12 mouse cellular contexts compared by ENCODE assay signal in genomic region chr3:55336895-55337294, GRCm38 (mm10).
A peak's percentile ranks its signal among the peaks of the same experiment; 100 is the strongest.
DNase-seq lines count a peak whose midpoint lies in the region; ATAC-seq and TF ChIP-seq lines count a peak whose summit lies in the region.
"Had no signal": no experiment of that assay in that cellular context is flagged by ENCODE, and none has a peak within 500 bp of the region (broad histone marks: within the 10 kb centered on the region; RNA-seq: fewer than 3 reads in every experiment).

No protein-coding gene starts in this region.

- no peaks in the 10 kb centered on the region for H3K9me3 ChIP-seq in lung, embryonic 14.5 days (ENCODE audit: low read depth, low read length)
- H3K9me3 ChIP-seq in hindbrain, embryonic 11.5 days (ENCODE audit: control insufficient read depth, low read length) = no peaks in the 10 kb centered on the region
- H3K9me3 ChIP-seq: hindbrain, embryonic 15.5 days had no signal

- ATAC-seq in lung, embryonic 14.5 days (ENCODE audit: insufficient read depth) = peak; percentile 62; the same call in 1 of the 2 replicates
- ATAC-seq in hindbrain, embryonic 11.5 days (ENCODE audit: low FRiP score) = no peak
- ATAC-seq: forebrain, embryonic 16.5 days had no signal

- peak overlapping the region; percentile 63; the same call in 1 of the 2 replicates for H3K27ac ChIP-seq in lung, embryonic 14.5 days (ENCODE audit: low read depth)
- no peak overlapping the region for H3K27ac ChIP-seq in hindbrain, embryonic 11.5 days (ENCODE audit: low read depth, low read length)
- H3K27ac ChIP-seq: hindbrain, embryonic 15.5 days; macrophage had no signal

- TF ChIP-seq CTCF in lung, embryonic 14.5 days (IDR thresholded peaks at IDR 0.05; ENCODE audit: low read depth) = no peak

- H3K4me2 ChIP-seq in lung, embryonic 14.5 days = no peak overlapping the region
- H3K4me2 ChIP-seq in hindbrain, embryonic 11.5 days (replicated peaks; ENCODE audit: low read depth, low read length) = no peak overlapping the region
- H3K4me2 ChIP-seq: hindbrain, embryonic 15.5 days had no signal

- H3K9ac ChIP-seq in lung, embryonic 14.5 days = no peak overlapping the region
- H3K9ac ChIP-seq in hindbrain, embryonic 11.5 days (ENCODE audit: low read depth, low read length) = no peak overlapping the region
- H3K9ac ChIP-seq: hindbrain, embryonic 15.5 days had no signal

- H3K27me3 ChIP-seq in lung, embryonic 14.5 days (ENCODE audit: insufficient read depth, low read length) = no peaks in the 10 kb centered on the region
- no peaks in the 10 kb centered on the region for H3K27me3 ChIP-seq in hindbrain, embryonic 11.5 days (ENCODE audit: control insufficient read depth, insufficient read depth, low read length)
- H3K27me3 ChIP-seq: hindbrain, embryonic 15.5 days had no signal

- no peaks in the 10 kb centered on the region for H3K36me3 ChIP-seq in lung, embryonic 14.5 days (ENCODE audit: insufficient read depth)
- H3K36me3 ChIP-seq in hindbrain, embryonic 11.5 days (ENCODE audit: control insufficient read depth, insufficient read depth, low read length) = no peaks in the 10 kb centered on the region

- peak; percentile 14 for DNase-seq in adrenal gland, adult 2 months
- no peak for DNase-seq in adrenal gland, postnatal 10 days
- DNase-seq in urinary bladder, postnatal 25 days (ENCODE audit: low spot score) = peak; percentile 21
- DNase-seq in urinary bladder, postnatal 10 days (ENCODE audit: low spot score) = no peak
- DNase-seq in lung, embryonic 14.5 days = peak; percentile 75
- DNase-seq in yolk sac, embryonic 10.5 days (ENCODE audit: low spot score) = no peak
- no peak for DNase-seq in hindbrain, embryonic 11.5 days (ENCODE audit: low spot score)
- no peak for DNase-seq in cerebellum, postnatal 14 days
- DNase-seq: spleen, adult 18-20 months had no signal

- 57% methylated on average over 11 of the region's 11 CpGs for WGBS in lung, embryonic 14.5 days
- 88% methylated on average over 11 of the region's 11 CpGs for WGBS in hindbrain, embryonic 11.5 days

- H3K4me3 ChIP-seq in lung, embryonic 14.5 days (ENCODE audit: low read depth, low read length) = no peak overlapping the region
- H3K4me3 ChIP-seq in hindbrain, embryonic 11.5 days (ENCODE audit: low read depth, low read length) = no peak overlapping the region
- H3K4me3 ChIP-seq: hindbrain, embryonic 15.5 days had no signal

- H3K4me1 ChIP-seq in lung, embryonic 14.5 days (ENCODE audit: insufficient read depth) = no peaks in the 10 kb centered on the region
- H3K4me1 ChIP-seq in hindbrain, embryonic 11.5 days (replicated peaks; ENCODE audit: control insufficient read depth, insufficient read depth, low read length) = no peaks in the 10 kb centered on the region

Comparison
In these comparisons a context has a peak if more than half of its experiments do, and no peak if none do; other contexts are left out.
1. DNase-seq: peak in adrenal gland, adult 2 months (single experiment), urinary bladder, postnatal 25 days (single experiment) and lung, embryonic 14.5 days (single experiment); none in adrenal gland, postnatal 10 days (single experiment), urinary bladder, postnatal 10 days (single experiment), yolk sac, embryonic 10.5 days (single experiment), hindbrain, embryonic 11.5 days (single experiment) and cerebellum, postnatal 14 days (0 of 2).